Mouse (Mus musculus) MEL-GATA-1-ER (cell line): ENCODE results near the gene Fbxl13.

Experiments
- DNase-seq: peaks from one replicate; pipeline ENCODE4 v3.0.0-alpha.2; 2012; ENCODE audit warnings: low read depth; ENCODE audit errors: extremely low read depth

Gene Fbxl13

DNA sequence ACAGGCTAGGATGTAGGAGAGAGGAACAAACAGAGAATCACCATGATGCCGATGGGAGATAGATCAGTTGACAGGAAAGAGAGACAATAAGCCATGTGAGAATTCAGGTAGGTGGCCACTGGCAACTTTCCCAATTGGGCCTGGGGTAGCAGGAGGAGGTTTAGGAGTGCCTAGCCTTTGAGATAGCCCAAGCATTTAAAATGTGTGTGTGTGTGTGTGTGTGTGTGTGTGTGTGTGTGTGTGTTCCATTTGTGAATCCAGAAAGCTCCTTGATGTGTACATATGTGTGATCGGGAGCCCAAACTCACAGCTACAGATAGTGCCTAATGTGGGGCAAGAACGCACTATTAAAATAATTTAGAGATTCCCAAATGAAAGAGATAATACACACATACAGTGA lies 67.3 kb downstream of the Fbxl13 start:
- DNase-seq = no peak

DNA sequence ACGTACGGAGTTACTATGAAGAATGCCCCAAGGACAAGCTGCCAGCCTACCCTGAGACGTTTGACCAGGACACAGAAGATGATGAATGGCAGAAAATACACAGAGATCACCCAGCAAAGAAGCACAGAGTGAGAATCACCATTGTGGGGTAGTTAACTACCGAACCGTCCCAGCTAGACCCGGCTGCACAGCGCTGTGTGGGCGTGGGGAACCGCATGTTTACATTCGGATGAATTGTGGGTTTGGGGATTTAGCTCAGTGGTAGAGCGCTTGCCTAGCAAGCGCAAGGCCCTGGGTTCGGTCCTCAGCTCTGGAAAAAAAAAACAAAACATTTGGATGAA lies 70.3 kb downstream of the Fbxl13 start:
- DNase-seq = no peak

DNA sequence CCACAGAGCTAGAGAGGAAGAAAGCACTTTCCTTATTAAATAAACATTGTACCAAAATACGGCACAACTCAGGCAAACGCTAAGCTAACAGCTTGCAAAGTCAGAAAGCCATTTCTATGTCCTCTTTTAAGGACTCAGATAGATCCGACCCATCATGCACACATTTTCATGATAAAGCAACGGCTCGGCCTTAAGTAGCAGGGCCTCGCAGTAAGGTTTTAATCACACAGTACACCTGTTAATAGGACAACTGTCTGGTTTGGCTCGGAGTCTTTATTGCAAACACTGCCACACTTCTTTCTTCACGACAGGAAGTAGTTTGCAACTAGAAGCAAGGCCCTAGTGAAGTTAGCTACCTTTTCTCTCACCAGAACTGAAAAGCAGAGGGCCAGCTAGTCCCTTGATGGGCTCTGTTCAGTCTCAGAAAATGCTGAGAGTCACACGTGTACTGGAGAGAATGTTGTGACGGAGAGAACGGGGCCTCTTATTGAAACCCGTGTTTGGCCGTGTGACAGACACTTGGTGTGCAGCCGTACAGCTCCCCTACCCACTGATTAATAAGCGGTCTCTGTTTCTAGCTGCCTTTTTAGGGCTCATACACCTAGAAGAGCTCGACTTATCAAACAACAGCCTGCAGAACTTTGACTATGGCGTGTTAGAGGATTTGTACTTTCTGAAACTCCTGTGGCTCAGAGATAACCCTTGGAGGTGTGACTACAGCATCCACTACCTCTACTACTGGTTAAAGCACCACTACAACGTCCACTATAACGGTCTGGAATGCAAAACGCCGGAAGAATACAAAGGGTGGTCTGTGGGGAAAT lies 70.8 kb downstream of the Fbxl13 start:
- DNase-seq = no peak

DNA sequence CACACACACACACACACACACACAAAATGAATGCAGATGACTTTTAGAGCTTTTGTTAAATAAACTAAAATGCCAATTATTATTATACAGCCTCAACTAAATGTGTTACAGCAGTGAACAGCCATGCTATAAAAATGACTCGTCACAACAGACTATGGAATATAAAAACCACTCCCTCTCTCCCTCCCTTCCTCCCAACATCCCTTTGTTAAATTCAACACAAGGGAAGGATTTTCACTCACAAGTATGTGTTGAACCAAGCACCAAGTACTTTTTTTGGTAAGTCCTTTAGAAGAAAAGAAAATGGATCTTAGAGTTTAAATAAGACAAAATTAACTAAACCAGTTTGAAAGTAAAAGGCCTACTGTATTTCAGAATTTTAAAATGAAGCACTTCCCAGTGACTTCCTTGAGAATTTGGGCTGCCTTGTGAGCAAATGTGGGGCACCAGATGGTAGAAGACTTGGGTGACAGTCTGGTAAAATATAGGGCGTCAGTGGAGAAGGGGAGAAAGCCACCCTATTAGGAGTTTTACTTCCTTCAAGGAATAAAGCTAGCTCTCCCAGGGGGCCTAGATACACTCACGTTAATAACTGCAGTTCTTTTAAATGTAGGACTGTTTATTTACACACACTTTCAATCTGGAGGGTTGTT lies 72.5 kb downstream of the Fbxl13 start:
- no peak for DNase-seq

DNA sequence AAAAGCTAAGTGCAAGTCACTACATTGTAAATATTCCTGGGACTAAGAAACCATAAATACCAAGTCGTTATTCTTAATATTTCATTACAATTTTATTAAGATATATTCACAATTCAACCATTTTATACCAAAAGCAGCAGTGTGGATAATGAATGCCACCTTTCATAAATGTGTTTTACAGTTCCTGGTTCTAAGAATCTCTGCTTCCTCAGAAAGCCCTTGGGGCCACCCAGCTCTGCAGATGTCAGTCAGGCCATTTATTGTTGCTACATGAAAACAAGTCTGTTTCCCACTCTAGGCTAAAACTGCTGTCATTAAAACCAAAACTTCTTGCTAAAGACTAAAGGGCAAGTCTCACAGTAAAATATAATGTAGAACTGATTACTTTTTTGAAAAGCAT lies 77.7 kb downstream of the Fbxl13 start:
- no peak for DNase-seq

DNA sequence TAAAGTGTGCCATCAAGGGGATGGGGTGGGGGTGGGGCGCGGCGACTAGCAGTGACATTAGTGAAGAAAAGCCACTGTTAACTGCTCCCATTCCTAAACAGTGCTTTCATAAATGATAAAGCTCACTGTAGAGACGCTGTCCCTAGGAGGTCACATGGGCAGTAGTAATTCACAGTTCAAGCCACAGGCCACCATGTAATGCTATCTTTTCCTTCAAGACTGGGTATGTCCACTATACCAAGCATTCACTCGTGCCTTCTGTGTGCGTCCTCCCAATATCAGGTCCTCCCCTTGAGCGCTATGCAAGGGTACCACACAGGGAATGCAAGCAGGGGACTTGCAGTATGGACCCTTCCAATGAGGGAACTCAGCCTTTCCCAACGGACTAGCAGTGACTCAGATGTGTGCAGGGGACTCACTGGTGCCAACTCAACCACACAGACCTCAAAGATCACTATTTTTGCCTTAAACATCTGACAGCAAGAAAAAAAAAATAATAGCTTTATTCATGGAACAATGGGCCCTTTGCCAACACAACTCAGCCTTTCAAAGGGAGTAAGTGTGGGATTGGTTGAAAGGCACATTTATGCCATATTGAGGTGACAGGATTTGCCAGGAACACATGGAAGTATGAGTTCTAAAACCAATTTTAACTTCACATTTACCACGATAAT lies 79.9 kb downstream of the Fbxl13 start:
- no peak for DNase-seq

DNA sequence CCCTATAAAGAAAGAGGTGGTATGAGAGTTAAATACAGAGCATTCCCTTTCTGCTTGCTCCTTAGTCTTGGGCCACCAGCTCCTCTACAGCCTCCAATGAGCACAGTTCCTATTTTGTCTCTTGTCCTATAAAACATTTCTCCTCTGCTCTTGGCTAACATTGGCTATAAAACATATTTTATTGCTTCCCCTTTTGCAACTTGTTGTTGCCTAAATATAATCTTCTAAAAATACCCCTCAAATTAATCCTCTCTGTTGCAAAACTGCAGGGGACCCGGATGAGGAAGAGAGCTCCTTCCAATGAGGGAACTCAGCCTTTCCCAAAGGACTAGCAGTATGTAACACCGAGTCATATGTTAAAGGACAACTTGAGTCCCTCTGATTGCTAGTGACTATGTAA lies 81.5 kb downstream of the Fbxl13 start:
- no peak for DNase-seq

DNA sequence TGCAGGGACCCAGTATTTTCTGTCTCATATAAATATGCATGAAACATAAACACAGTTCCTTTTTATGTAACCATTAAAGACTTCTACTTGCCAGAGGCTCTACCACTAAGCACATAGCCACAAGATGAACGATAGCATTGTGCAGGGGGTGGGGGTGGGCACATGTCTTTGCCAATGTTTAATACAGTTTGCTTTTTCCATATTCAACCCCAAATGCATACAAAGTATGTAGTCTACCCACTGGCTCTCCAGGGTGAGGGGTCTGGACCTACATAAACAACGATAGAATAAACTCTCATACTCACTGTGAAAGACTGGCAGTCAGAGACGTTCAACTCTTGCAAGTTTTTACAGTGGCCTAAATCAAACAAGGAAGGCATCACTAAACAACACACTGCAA lies 88.9 kb downstream of the Fbxl13 start:
- no peak for DNase-seq

DNA sequence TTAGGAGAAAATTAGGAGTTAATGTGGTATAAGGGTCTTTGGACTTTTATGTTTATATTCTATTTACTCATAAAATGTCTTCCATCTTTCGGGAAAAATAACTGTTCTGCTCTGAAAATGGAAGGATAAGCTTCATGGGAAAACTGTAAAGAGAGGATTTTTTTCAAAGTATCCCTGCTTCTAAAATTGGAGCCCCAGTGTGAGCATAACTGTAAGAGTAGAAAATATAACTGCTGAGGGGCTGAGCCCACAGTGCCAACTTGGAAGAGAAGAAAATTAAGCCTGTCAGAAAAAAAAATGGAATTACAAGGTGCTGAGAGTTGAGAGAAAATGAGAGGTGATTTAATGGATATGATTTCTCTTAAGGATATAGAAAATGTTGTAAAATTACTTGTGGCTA lies 90.7 kb downstream of the Fbxl13 start:
- DNase-seq = no peak

DNA sequence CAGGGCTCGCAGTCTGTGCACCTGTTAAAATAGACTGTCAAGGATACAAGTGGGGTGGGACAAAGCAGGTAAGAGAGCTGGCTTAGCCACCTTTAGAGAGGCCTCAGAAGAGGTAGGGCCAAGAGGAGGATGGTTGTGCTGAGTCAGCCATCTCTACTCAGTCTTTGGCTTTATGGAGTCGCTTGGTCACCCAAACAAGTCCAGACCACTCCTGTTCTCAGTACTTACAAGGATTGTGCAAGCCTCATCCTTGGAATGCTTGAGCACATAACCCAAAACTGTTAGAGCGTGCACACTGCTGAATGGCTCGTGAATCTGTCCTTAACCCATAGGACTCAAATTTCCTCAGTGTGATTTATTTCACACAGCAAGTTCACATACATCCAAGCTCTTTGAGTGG lies 91.7 kb downstream of the Fbxl13 start:
- no peak for DNase-seq

DNA sequence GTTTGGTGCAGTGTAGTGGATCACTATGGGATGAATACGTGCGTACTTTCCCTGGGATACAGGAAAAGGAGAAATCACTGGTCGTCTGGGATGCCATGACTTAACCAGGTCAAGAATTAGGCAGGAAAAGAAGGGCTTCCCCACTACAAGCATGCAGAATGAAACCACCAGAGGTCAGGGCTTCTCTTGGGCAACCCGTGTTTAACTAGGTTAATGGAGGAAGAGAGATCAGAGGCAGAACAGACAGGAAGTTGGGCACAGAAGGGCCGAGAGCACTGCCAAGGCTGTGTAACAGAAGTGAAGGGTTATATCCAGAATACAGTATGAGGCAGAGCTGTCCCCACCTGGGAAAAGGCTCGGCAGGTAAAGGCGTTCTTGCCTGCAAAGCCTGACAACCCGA lies 98.4 kb downstream of the Fbxl13 start:
- DNase-seq = no peak

DNA sequence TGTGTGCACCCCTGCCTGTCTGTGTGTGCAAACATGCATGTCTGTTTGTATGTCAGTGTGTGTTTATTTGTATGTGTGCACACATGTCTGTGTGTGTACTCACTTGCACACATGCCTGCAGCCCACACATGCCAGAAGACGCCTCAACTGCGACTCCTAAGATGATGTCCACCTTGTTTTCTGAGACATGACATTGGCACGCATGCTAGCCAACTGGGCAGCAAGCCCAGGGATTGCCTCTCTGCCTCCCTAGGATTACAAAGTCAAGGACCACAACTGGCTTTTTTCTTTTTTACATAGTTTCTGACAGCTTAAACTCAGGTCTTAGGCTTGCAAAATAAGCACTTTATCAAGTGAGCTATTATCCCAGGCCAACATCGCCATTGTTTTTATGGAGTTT lies 99.6 kb downstream of the Fbxl13 start:
- no peak for DNase-seq

DNA sequence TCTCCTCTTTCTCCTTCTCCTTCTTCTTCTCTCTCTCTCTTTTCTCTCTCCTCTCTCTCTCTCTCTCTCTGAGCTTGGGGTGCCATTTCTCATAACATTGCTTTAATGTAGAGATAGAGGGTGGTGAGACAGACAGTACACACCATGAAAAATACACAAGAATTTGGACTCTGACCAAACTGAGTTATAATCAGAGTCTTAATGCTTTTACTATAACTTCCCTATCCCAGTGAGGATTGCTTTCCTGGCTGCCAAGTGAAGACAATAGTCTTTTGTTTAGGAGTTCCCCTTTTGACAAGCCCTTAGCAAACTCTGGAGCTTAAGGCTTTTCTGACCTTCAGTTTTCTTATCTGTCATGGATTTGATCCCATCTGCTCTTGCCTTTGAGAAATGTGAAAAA lies 100.2 kb downstream of the Fbxl13 start:
- no peak for DNase-seq

DNA sequence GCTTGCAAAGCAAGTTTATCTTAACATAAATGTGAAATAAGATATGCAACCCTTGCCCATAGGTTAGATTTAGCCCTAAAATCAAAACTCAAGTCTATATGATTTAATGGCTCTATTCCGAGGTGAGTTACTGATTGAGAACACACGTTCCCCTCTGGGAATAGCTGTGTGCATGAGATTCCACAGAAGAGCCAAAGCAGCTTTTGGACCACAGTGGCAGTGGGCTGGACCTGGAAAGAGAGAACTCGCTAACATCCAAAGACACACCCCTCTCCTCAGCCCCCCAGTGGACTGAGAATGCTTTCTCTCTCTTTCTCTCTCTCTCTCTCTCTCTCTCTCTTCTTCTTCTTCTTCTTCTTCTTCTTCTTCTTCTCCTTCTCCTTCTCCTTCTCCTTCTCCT lies 100.6 kb downstream of the Fbxl13 start:
- DNase-seq = no peak

DNA sequence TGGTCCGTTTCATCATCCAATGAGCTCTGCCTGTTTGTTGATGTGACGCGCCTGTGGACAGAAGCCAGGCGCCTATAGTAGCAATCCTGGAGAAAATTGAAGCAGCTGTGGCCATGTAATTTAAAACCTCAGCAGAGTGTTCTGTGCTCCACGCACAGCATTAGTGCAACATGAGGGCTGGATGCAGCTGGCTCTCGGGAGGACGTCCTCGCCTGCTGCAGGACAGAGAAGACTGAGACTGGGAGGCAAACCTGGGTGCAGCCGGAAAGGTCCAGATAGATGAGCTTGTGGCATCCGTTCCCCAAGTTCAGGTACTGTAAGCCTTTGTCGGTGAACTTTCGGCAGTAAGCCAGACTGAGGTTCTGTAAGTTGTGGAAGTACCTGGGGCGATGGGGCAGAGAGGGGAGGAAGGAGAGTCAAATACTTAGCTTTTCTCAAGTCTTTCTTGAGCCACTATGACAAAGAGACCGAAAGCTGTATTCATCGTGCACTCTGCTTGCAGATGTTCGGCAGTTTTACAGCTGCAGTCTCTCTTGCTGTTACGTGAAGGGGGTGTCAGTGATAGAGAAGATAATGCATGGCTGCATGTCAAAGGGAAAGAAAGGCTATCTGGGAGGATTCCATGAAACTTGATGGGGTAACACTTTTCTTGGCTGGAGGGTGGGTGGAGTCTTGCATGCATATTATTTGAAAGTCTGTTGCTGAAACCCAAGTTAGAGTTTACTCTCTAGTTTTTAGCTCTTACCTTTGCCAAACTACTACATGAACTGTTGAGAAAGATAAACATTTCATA lies 101.8 kb downstream of the Fbxl13 start, which contains the start of gene Lrrc17:
Lrrc17 (plus strand) TSS at position 151 of the 793 bp plus-strand sequence.
- DNase-seq = no peak

DNA sequence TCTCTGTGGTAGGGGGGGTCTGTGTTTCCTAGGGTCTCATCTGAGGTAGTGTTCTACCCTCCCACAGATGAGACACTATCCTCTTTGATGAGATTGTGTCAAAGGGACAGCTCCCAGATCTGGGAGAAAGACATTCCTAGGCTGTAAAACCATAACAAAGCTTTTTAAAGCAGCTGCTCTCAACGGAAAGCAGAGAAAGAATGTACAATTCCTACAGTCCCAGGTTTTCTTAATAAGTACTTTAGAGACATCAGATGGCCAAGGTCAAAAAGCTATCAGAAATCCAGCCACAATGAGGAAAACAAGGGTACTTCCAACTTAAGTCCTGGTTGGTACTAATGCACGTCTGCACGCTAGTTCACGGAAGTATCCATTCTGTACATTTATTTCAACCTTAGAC lies 103.2 kb downstream of the Fbxl13 start:
- DNase-seq = no peak

DNA sequence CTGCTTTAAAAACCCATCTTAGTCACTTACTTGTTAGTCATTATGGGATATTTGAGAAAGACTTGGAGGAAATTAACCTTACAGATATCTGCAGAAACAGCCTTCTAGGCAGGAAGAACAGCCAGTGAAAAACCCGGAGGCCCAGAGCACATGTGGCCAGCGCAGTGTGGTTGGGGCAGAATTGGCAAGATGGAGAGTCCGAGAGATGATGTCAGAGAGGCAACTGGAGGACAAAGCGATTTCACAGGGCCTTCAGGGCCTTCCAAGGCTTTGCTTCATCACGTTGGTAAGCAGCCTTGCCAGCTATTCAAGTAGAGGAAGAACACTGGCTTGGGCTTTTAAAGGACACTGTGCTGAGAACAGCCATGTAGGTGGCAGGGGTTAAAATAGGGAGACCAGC lies 112.5 kb downstream of the Fbxl13 start:
- DNase-seq = no peak

DNA sequence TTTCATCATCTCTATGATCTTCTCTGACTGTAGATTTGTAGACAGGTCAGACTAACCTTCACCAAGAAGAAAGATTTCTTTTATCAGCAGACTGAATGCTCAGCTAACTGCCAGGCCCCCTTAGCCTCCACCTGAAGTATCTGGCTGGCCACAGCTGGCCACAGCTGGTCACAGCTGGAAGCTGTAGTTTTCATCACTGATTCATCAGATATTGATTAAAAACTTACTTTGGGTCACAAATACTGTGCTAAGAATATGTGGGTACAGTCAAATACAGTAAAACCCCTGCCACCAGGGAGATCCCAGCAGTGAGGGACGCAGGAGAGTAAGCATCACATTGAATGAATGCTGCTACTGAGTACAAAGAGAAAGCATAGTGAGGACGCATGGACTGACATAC lies 113.3 kb downstream of the Fbxl13 start:
- DNase-seq = no peak

DNA sequence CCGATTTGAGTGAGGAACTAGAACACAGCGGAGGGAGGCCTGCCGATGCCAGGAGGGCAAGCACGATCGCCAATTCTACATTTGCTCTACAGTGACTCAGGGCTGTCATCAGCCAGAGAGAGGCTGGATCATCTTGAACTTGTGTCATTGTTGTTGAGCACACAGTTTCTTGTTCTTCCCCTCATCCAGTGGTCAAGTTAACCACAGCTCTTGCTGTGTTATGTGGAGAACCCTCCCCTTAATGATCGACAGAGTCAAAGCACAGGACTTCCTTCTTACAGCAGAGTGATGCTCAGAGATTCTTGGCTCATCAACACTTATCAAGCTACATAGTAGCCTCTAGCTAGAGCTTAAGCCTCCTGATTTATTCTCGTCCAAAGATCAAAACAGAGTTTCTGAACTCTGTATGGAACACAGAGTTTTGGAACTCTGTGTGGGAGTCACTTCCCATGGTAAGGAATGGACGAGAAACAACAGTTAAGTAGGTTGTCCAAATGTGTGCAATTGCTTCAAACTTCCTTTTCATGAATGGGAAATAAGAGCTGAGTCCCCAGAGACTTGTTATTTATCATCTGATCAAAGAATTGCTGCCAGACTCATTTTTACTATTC lies 116.2 kb downstream of the Fbxl13 start:
- DNase-seq = no peak

DNA sequence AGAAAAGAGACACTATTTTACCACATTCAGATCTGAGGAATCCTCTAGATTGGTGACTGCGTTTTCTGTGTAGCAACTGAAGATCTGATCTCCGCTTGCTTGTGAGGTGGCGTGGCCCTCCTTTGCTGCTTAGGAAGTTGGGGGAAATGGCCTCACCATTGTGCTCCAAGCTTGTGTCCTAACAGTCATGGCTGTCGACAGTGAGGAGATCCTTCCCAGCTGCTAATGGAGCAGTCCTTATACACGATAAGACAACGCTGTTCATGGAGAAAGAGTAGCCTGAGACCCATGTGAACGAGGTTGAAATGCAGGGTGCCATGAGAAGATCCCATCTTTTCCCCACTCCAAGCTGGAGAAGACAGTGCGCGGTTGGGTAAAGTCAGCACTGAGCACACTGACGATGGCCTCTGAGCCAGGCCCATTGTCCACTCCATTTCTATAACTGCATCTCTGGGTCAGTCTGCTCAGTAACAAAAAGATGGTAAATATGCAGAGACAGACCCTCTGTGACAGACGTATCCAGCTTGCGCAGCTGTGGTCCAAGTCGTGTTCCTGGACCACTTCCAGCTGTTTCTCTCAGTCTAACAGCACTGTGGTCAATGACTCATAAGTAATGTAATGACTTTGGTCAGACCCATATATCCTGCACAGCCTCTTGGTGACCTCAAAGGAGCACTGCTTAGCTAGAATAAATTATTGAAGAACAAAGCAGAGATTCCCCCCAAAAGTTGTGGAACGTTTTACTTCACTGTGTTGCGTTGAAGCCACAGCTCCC lies 117.2 kb downstream of the Fbxl13 start:
- DNase-seq = no peak

DNA sequence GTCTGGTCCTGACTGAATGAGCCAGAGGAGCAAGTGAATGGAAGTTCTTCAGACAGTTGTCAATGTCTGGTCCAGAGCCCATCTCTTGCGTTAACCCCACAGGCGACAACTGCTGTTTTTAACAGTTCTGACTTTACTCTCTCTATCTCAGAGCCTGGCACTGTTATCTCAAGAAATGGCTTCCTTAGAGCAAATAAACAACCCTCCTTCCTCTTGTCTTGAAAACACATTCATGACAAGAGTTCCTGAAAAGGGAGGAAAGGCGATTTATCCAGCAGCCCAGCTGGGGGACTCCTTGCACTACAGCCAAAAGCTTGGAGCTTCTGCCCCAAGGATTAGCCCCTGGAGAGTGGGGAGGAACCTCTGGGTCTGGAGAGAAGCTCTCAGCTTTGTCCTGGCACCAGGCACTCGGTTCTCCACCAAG lies 117.9 kb downstream of the Fbxl13 start:
- peak; percentile 70 for DNase-seq
